Mouse (Mus musculus) heart, embryonic 11.5 days (tissue): Measurements from ENCODE around the gene Rubcnl. TPM values are rescaled to one million over a fixed set of nuclear protein-coding genes. Genes with fewer than 3 reads are reported as not detected.
A peak's percentile ranks its signal among the peaks of the same experiment; 100 is the strongest.

ENCODE experiments used
- ATAC-seq: fragments of 200-750 bp; cut with Nextera tagmentation; replicated peaks from 2 replicates; pipeline ENCODE4 v1.8.0; 2017; ENCODE audit warnings: moderate library complexity; ENCODE audit not compliant: insufficient number of reproducible peaks, low FRiP score, low TSS enrichment
- H3K27ac ChIP-seq: fragments of 300-500 bp; sonication (generic); 2 replicates; pipeline ENCODE4 v1.5.1; 2014; ENCODE audit warnings: mild to moderate bottlenecking, low read depth, low read length
- H3K27me3 ChIP-seq: fragments of 300-500 bp; sonication (generic); 2 replicates; pipeline ENCODE4 v1.6.1; 2014; ENCODE audit warnings: mild to moderate bottlenecking, low read length, mixed read lengths; ENCODE audit not compliant: control insufficient read depth, insufficient read depth
- H3K36me3 ChIP-seq: fragments of 300-500 bp; sonication (generic); 2 replicates; pipeline ENCODE4 v1.6.1; 2014; ENCODE audit warnings: mild to moderate bottlenecking, low read length, moderate library complexity, mixed read lengths; ENCODE audit not compliant: control insufficient read depth, insufficient read depth
- H3K4me1 ChIP-seq: fragments of 300-500 bp; sonication (generic); 2 replicates; pipeline ENCODE4 v1.6.1; 2014; ENCODE audit warnings: low read length; ENCODE audit not compliant: control insufficient read depth, insufficient read depth
- H3K4me2 ChIP-seq: fragments of 300-500 bp; sonication (generic); 2 replicates; pipeline ENCODE4 v1.6.1; 2014; ENCODE audit warnings: mild to moderate bottlenecking, moderate library complexity
- H3K4me3 ChIP-seq: fragments of 300-500 bp; sonication (generic); 2 replicates; pipeline ENCODE4 v1.5.1; 2014; ENCODE audit warnings: low read depth, low read length
- H3K9ac ChIP-seq: fragments of 300-500 bp; sonication (generic); 2 replicates; pipeline ENCODE4 v1.6.1; 2014; ENCODE audit warnings: mild to moderate bottlenecking, low read depth, low read length, moderate library complexity
- H3K9me3 ChIP-seq: fragments of 300-500 bp; sonication (generic); replicated peaks from 2 replicates; pipeline ENCODE4 v1.6.1; 2016; ENCODE audit warnings: low read length; ENCODE audit not compliant: control insufficient read depth
- WGBS: fragments of 180-500 bp; shearing (Covaris S2); extraction: QIAGEN DNeasy Blood & Tissue Kit; methylation state at CpG from one replicate; pipeline ENCODE4 v1.1.7; 2014; ENCODE audit not compliant: insufficient replicate concordance; 5-methylcytosine and 5-hydroxymethylcytosine counted together
- polyA plus RNA-seq: library from polyadenylated mRNA; unstranded; fragments of >200 nt; fragmentation: Nextera tagmentation; extraction: Ambion mirVana; gene quantifications from 2 replicates; pipeline ENCODE4 v1.2.1, GENCODE M21; 2014

The Rubcnl gene
- polyA plus RNA-seq, 1 experiment from 2014 or later: 1.1 TPM

GRCm38 (mm10) chr14:74985658-74986057 is 30.2 kb upstream of the Rubcnl start:
- no peak for ATAC-seq
- Histone ChIP-seq H3K27me3 (no peaks in the 10 kb centered on the region), H3K9ac (no peak overlapping the region), H3K4me3 (no peak overlapping the region), H3K9me3 (no peaks in the 10 kb centered on the region), H3K36me3 (no peaks in the 10 kb centered on the region), H3K27ac (no peak overlapping the region), H3K4me2 (no peak overlapping the region), H3K4me1 (no peaks in the 10 kb centered on the region)
- WGBS: 66% methylated on average over 4 of the region's 4 CpGs

- Histone ChIP-seq H3K36me3 (no peaks in the 10 kb centered on the region), H3K4me2 (no peak overlapping the region), H3K4me3 (no peak overlapping the region), H3K4me1 (no peaks in the 10 kb centered on the region), H3K27ac (no peak overlapping the region), H3K9me3 (no peaks in the 10 kb centered on the region), H3K9ac (no peak overlapping the region), H3K27me3 (no peaks in the 10 kb centered on the region)
- 71% methylated on average over 3 of the region's 3 CpGs for WGBS
- ATAC-seq: no peak
Observed at GRCm38 (mm10) chr14:74986527-74986926, 29.3 kb upstream of the Rubcnl start.

GRCm38 (mm10) chr14:74989322-74989721 is 26.5 kb upstream of the Rubcnl start:
- H3K27ac ChIP-seq: no peak overlapping the region
- WGBS: 30% methylated on average over 4 of the region's 4 CpGs
- H3K27me3 ChIP-seq: no peaks in the 10 kb centered on the region

GRCm38 (mm10) chr14:74989909-74990308 is 25.9 kb upstream of the Rubcnl start:
- Histone ChIP-seq H3K27ac (no peak overlapping the region), H3K27me3 (no peaks in the 10 kb centered on the region), H3K36me3 (no peaks in the 10 kb centered on the region), H3K4me2 (no peak overlapping the region), H3K9me3 (no peaks in the 10 kb centered on the region), H3K4me1 (no peaks in the 10 kb centered on the region), H3K9ac (no peak overlapping the region), H3K4me3 (no peak overlapping the region)
- ATAC-seq: no peak
- 73% methylated on average over 4 of the region's 4 CpGs for WGBS

More at GRCm38 (mm10) chr14:74989322-74989721, 26.5 kb upstream of the Rubcnl start:
- Histone ChIP-seq H3K9me3 (no peaks in the 10 kb centered on the region), H3K36me3 (no peaks in the 10 kb centered on the region), H3K4me1 (no peaks in the 10 kb centered on the region), H3K4me2 (no peak overlapping the region), H3K4me3 (no peak overlapping the region), H3K9ac (peak overlapping the region; percentile 16; the same call in 1 of the 2 replicates)
- no peak for ATAC-seq

GRCm38 (mm10) chr14:74990504-74990903 is 25.3 kb upstream of the Rubcnl start:
- Histone ChIP-seq H3K36me3 (no peaks in the 10 kb centered on the region), H3K9ac (no peak overlapping the region), H3K9me3 (no peaks in the 10 kb centered on the region), H3K4me1 (no peaks in the 10 kb centered on the region), H3K4me2 (no peak overlapping the region), H3K4me3 (no peak overlapping the region), H3K27me3 (no peaks in the 10 kb centered on the region), H3K27ac (no peak overlapping the region)
- ATAC-seq: no peak
- WGBS: 8% methylated on average over 1 of the region's 1 CpGs

- Histone ChIP-seq H3K27ac (no peak overlapping the region), H3K4me2 (no peak overlapping the region), H3K4me3 (no peak overlapping the region), H3K36me3 (no peaks in the 10 kb centered on the region), H3K9me3 (no peaks in the 10 kb centered on the region), H3K27me3 (no peaks in the 10 kb centered on the region), H3K9ac (no peak overlapping the region), H3K4me1 (no peaks in the 10 kb centered on the region; the same call in 1 of the 2 replicates)
- WGBS: 58% methylated on average over 3 of the region's 3 CpGs
- no peak for ATAC-seq
Observed at GRCm38 (mm10) chr14:74996556-74996955, 19.3 kb upstream of the Rubcnl start.

- Histone ChIP-seq H3K4me3 (no peak overlapping the region), H3K4me2 (no peak overlapping the region), H3K9me3 (no peaks in the 10 kb centered on the region), H3K27me3 (no peaks in the 10 kb centered on the region), H3K4me1 (no peaks in the 10 kb centered on the region; the same call in 1 of the 2 replicates), H3K27ac (no peak overlapping the region), H3K9ac (no peak overlapping the region), H3K36me3 (no peaks in the 10 kb centered on the region)
- 81% methylated on average over 2 of the region's 2 CpGs for WGBS
- no peak for ATAC-seq
Observed at GRCm38 (mm10) chr14:74997041-74997440, 18.8 kb upstream of the Rubcnl start.

- ATAC-seq: no peak
Observed at GRCm38 (mm10) chr14:75001364-75001763, 14.5 kb upstream of the Rubcnl start.

GRCm38 (mm10) chr14:75003356-75003755 is 12.5 kb upstream of the Rubcnl start:
- WGBS: 76% methylated on average over 3 of the region's 3 CpGs
- no peaks in the 10 kb centered on the region for H3K36me3 ChIP-seq
- H3K27me3 ChIP-seq: no peaks in the 10 kb centered on the region
- ATAC-seq: no peak
- H3K4me3 ChIP-seq: no peak overlapping the region
- no peaks in the 10 kb centered on the region for H3K9me3 ChIP-seq
- no peak overlapping the region for H3K4me2 ChIP-seq
- no peaks in the 10 kb centered on the region for H3K4me1 ChIP-seq
- no peak overlapping the region for H3K9ac ChIP-seq
- no peak overlapping the region for H3K27ac ChIP-seq

More at GRCm38 (mm10) chr14:75001364-75001763, 14.5 kb upstream of the Rubcnl start:
- no peaks in the 10 kb centered on the region; the same call in 1 of the 2 replicates for H3K4me1 ChIP-seq
- H3K4me2 ChIP-seq: no peak overlapping the region
- H3K9ac ChIP-seq: no peak overlapping the region
- H3K9me3 ChIP-seq: no peaks in the 10 kb centered on the region
- 78% methylated on average over 6 of the region's 6 CpGs for WGBS
- no peaks in the 10 kb centered on the region for H3K27me3 ChIP-seq
- H3K36me3 ChIP-seq: no peaks in the 10 kb centered on the region
- H3K27ac ChIP-seq: no peak overlapping the region
- H3K4me3 ChIP-seq: no peak overlapping the region
